Mouse (Mus musculus) kidney, adult 8-10 months (tissue): Measurements from ENCODE around the gene C1d.
"Not testable (repeated sequence)": the region's sequence is repeated elsewhere in the genome, so short reads cannot be mapped to it uniquely, and the experiment has no call there.

Experiments used
- DNase-seq, 2 experiments: peaks; one replicate each; pipeline ENCODE4 v3.0.0; 2022

C1d gene

DNA sequence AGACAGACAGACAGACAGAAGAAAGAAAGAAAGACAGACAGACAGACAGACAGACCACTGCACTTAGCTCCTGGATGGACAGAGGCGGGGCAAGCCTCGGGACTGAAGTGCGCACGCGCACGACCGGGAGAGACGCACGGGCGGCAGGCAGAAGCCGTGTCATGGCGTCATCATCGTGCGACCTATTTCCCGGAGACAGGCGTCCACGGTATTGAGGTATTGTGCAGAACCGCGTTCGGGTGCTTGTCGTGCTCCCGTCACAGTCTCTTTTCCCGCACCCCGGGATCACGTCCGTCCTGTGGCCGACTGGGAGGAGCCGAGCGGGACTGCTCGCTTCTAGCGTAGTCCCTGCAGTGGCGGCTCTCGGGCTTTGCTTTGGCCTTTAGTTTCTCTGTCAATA lies at the start of gene C1d:
Gene C1d (plus strand): TSS at position 137 of the 400 bp plus-strand sequence.
- peak; percentile 91 to 94 for DNase-seq

DNA sequence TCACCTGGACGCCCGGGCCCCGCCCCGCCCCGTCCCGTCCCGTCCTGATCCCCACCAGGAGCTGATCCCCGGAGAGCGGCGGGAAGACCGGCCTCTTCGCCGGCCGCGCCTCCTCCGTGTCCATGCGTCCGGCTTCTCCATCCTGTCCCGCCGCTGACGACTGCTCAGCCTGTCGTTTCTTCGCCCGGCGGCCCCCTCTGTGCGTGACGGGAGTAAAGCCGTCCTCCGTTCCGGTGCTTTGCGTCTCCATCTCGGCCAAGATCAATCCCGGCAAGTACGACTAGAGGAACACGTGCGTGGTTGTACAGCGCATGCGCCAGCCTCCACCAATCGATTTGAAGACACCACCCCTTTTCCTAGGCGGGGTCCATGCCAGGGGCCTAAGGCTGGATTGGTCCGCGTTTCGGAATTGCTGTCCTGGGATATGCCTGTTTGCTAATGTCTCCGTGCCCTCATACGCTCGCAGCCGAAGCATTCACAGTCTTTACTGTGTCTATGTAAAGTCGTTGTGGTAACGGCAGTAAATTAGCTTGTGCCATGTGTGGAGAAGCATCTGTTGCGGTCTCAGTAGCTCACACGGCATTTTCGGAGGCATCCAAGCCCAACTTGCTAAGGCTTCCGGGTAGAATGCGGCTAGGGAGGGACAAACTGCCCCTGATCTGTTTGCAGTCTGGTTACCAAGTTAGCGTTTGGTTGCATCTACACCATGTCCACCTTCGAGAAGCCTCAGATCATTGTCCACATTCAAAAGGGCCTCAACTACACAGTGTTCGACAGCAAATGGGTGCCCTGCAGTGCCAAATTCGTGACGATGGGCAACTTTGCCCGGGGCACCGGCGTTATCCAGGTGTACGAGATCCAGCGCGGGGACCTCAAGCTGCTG lies 45.9 kb upstream of the C1d start, which contains the start of gene Pno1:
Gene Pno1 (minus strand): TSS at position 311 of the 883 bp plus-strand sequence.
- DNase-seq = peak; percentile 97

GRCm38 (mm10) chr11:17212141-17212495 lies 45.3 kb upstream of the C1d start:
- no peak for DNase-seq

- DNase-seq = no peak
These were observed 44.4 kb upstream of the C1d start for GRCm38 (mm10) chr11:17212903-17213509.

GRCm38 (mm10) chr11:17215475-17215874 lies 41.9 kb upstream of the C1d start:
- no peak for DNase-seq

DNA sequence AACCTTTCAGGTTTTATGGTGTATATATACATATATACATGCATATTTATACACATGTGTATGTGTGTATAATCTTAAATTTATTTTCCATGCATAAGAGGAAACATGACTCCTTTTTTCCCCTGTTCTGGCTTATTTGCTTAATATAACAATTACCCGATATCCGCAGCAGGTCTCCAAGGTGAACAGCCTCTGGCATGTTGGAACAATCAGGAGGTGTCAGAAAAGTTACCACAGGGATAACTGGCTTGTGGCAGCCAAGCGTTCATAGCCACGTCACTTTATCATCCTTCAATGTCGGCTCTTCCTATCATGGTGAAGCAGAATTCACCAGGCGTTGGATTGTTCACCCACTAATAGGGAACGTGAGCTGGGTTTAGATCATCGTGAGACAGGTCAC lies 36.3 kb upstream of the C1d start:
- DNase-seq = no peak

- no peak for DNase-seq
These were observed 24.6 kb upstream of the C1d start for GRCm38 (mm10) chr11:17232792-17233191.

GRCm38 (mm10) chr11:17236449-17237037 lies 20.8 kb upstream of the C1d start:
- DNase-seq = no peak

DNA sequence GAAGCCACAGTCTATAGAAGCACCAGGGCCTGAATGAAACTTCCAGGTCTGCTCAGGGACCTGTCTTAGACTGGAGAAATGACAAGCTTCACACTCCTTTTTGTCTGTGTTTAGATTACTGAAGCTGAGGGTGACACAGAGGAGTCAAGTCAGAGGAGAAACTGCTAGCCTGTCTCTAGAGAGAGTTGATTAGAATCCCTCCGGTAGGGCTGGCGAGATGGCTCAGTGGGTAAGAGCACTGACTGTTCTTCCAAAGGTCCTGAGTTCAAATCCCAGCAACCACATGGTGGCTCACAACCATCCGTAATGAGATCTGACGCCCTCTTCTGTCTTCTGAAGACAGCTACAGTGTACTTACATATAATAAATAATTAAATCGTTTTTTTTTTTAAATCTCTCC lies 18.8 kb upstream of the C1d start:
- not testable (repeated sequence) for DNase-seq

DNA sequence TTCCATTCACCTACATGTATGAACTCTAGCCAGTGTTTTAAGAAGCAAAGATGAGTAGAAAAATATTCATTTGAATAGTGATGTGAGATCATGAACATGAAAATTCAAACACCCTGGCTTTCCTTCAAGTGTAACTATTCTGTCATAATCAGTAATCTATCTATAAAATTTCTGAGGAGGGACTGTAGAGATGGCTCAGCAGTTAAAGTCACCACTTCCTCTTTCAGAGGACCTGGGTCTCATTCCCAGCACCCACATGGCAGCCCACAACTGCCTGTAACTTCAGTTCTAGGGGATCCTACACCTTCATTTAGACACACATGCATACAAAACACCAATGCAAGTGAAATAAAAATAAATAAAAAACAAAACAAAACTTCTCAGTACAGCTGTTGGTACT lies 8.7 kb upstream of the C1d start:
- DNase-seq = no peak

DNA sequence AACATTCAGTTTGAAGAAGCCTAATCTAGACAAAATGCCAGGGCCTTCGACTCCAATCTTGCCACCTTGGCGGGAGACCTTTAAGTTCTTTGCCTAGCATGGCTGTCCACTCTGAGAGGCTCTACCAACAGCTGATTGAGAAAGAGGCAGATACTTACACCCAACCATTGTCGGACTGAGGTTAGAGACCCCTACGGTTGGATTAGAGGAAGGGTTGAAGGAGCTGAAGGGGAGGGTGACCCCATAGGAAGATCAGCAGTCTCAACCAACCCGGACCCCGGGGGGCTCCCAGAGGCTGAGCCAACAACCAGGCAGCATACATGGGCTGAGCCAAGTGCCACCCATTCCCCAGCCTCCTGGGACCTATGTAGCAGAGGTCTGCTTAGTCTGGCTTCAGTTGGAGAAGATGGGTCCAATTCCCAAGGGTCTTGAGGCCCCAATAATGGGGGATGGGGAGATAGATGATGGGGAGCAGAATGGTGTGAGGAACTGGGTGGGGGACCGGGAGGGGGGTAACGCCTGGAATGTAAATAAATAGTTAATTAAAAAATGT lies 490 bp upstream of the C1d start:
- DNase-seq = no peak

- peak in 1 of 2 experiments; percentile 37 for DNase-seq
These were observed 482 bp downstream of the C1d start for GRCm38 (mm10) chr11:17257861-17258260.

DNA sequence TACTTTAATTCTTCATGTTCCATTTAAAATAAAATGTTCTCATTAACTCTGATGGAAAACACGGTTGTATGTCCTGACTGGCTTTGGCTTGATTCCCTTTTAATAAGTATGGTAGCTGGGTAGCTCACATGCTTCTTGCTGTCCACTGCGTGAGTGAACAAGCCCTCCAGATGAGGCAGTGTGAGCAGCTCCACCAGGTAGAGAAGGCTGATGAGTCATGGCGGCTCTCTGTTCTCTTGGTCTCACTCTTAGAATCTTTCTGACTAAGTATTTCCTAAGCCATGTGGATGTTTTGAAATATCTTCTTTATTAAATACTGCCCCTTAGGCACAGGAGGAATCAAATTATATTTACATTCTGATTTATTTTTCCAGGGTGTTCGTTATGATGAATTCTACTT lies 9.8 kb downstream of the C1d start:
- DNase-seq = no peak

GRCm38 (mm10) chr11:17268801-17269200 lies 11.4 kb downstream of the C1d start:
- no peak for DNase-seq

- DNase-seq = peak in 1 of 2 experiments; percentile 19
These were observed 22.6 kb downstream of the C1d start for GRCm38 (mm10) chr11:17279959-17280358.

- DNase-seq = peak in 1 of 2 experiments; percentile 6
These were observed 26.7 kb downstream of the C1d start for GRCm38 (mm10) chr11:17284055-17284454.

GRCm38 (mm10) chr11:17288884-17289283 lies 31.5 kb downstream of the C1d start:
- DNase-seq = no peak

DNA sequence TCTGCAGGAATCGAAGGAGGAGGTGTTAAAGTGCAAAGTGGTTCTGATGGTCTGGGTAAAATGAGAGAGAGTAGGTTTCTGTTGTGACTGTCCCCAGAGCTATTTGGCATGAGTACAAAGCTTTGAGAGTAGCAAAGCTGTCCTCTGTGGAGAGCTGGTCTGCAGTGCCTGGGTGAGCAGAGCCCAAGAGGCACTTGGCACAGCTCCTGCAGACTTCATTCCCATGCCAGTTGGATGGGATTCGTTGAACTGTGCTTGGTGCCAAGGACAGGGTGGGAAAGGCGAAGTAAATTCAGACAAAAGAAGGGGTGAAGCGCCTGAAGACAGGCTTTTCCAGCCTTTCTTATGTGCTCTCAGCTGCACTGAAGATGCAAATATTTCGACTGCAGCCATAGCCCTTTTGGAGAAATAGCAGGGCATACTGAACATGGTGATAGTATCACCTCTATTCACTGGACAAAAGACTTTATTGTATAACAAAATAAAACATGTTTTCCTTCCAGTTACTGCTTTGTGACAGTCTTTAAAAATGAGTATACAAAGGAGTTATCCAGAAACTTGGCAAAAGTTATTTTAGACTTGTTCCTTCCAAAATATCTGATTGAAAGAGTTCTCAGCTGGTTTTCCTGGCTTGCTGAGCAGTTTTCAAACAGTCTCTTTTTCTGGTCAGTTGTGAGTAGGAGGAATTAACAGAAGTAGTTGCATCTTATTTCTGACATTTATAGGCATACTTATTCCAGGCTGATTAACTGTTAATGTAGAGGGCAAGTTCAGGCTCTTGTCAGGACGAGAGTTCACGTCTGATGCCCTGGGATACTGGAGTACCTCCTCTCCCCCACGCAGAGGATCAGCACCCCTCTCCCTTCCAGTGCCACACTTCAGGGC lies 48.9 kb downstream of the C1d start:
- no peak for DNase-seq

GRCm38 (mm10) chr11:17307457-17307856 lies 50.1 kb downstream of the C1d start:
- no peak for DNase-seq
